Mouse (Mus musculus) cerebellum, adult 2 months (tissue): ENCODE measurements around the gene Ntmt1.

ENCODE experiments used
- CTCF ChIP-seq: fragments of 200-500 bp; IDR thresholded peaks from 2 replicates; pipeline ENCODE4 v1.5.1; 2011; ENCODE audit warnings: low read depth, mild to moderate bottlenecking, control low read depth, low read length, moderate library complexity, borderline replicate concordance; ENCODE audit not compliant: insufficient read depth
- POLR2A ChIP-seq: fragments of 200-500 bp; IDR thresholded peaks from 2 replicates; pipeline ENCODE4 v1.6.1; 2011; ENCODE audit warnings: low read length, control low read depth, borderline replicate concordance; ENCODE audit not compliant: insufficient read depth

DNA sequence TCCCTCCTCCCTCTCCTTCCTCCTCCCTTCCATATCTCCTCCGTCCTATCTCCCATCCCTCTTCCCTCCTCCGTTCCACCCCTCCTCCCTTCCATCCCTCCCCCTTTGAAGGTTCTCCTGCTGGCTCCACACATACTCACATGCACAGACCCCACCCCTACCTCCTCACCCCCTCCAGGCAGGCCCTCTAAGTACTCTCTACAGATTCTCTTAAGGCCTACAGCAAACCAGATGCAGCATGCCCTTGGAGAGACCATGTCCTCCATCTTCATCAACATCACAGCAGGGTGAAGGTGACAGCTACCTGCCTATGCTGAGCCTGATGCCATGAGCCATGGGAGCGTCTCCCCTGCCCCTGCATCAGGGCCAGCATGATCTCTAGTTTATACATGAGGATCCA lies 30.4 kb upstream of the Ntmt1 start:
- TF ChIP-seq POLR2A (no peak), CTCF (no peak)
